Mouse (Mus musculus): ENCODE data around the gene Zdhhc1. TPM values are rescaled to one million over a fixed set of nuclear protein-coding genes. Genes with fewer than 3 reads are reported as not detected.

Gene Zdhhc1
- polyA plus RNA-seq, 1 experiment from 2014 or later = 19.6 TPM

DNA sequence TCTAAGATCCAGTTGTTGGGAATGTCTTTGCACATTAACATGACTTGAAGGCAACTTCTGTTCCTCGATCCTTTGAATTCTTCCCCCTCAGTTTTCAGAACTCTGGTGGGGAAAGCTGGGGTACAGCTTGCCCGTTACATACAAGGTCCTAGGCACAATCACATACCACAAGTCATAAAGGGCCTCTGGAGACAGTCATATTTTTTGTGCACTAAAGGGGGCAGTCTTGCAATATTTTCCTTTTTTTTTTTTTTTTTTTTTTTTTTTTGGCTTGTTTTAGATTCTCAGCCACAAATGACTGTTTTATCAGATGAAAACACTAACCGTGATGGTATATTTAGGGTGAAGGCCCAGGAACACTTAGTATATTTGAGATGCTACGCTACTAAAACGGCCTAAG, 43.4 kb downstream of the Zdhhc1 start:
- H3K4me3 ChIP-seq (ENCODE audit: low read depth, low read length) = no peak overlapping the region
- no peaks in the 10 kb centered on the region for H3K4me1 ChIP-seq (ENCODE audit: control insufficient read depth, insufficient read depth, low read length)
- DNase-seq (ENCODE audit: low spot score) (no peak), ATAC-seq (ENCODE audit: insufficient number of reproducible peaks, low FRiP score, low TSS enrichment, low read depth) (no peak)
- WGBS = 75% methylated on average over 5 of the region's 5 CpGs
- H3K27me3 ChIP-seq (ENCODE audit: control insufficient read depth, insufficient read depth, low read length) = no peaks in the 10 kb centered on the region
- H3K27ac ChIP-seq (replicated peaks; ENCODE audit: low read depth, low read length) = no peak overlapping the region
- H3K9ac ChIP-seq (ENCODE audit: low read length) = no peak overlapping the region
- H3K36me3 ChIP-seq (ENCODE audit: control insufficient read depth, insufficient read depth, low read length) = no peaks in the 10 kb centered on the region
- no peak overlapping the region for H3K4me2 ChIP-seq (ENCODE audit: low read depth, severe bottlenecking)
- no peaks in the 10 kb centered on the region for H3K9me3 ChIP-seq (ENCODE audit: control insufficient read depth, low read length)

DNA sequence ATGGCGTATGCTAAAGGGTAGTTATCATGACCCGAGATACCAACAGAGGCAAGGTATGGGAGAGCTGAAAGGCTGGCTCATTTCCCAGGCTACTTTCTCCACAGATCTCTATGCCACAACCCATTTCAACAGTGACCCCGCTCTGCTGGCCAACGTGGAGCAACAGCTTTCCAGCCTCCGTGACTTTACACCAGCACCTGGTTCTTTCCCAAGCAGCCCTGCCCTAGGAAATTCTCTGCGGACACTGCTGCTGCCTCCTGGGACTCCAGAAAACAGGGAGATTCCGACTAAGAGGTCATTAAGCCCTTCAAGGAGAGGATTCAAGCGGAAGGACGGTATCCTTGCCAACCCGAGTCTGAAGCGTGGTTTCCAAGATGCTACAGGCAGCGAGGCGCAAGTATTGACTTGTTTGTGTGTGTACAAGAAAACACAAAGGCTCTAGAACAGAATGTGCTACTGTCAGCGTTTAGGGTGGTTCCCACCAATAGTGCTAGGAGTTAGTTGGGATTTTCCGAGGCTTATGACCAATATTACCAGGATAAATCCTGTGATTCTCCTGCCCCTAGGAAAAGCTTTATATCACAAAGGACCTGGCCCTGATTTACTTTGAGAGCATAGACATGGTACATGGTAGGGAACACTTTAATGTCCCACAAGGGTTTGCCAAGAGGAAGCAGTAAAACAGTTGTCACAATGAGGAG, 44.6 kb downstream of the Zdhhc1 start:
- WGBS = 69% methylated on average over 15 of the region's 15 CpGs
- ATAC-seq (ENCODE audit: insufficient number of reproducible peaks, low FRiP score, low TSS enrichment, low read depth) (no peak), DNase-seq (ENCODE audit: low spot score) (no peak)
- no peak overlapping the region for H3K9ac ChIP-seq (ENCODE audit: low read length)
- H3K27me3 ChIP-seq (ENCODE audit: control insufficient read depth, insufficient read depth, low read length) = no peaks in the 10 kb centered on the region
- H3K27ac ChIP-seq (replicated peaks; ENCODE audit: low read depth, low read length) = no peak overlapping the region
- H3K9me3 ChIP-seq (ENCODE audit: control insufficient read depth, low read length) = no peaks in the 10 kb centered on the region
- H3K4me3 ChIP-seq (ENCODE audit: low read depth, low read length) = no peak overlapping the region
- H3K36me3 ChIP-seq (ENCODE audit: control insufficient read depth, insufficient read depth, low read length) = no peaks in the 10 kb centered on the region
- H3K4me2 ChIP-seq (ENCODE audit: low read depth, severe bottlenecking) = no peak overlapping the region
- no peaks in the 10 kb centered on the region for H3K4me1 ChIP-seq (ENCODE audit: control insufficient read depth, insufficient read depth, low read length)

DNA sequence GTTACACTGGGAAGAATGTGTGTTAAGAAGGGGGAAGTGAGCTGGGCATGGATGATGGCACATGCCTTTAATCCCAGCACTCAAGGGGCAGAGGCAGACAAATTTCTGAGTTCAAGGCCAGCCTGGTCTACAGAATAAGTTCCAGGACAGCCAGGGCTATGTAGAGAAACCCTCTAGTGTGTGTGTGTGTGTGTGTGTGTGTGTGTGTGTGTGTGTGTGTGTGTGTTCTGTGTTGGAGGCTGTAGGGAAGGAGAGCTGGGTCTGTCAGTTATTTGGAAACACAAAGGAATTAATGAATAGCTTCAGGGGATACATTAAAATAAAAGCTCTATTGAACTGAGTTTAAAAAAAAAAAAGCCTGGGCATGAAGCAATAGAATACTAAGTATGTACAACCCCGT, 45.7 kb downstream of the Zdhhc1 start:
- DNase-seq (ENCODE audit: low spot score) (no peak), ATAC-seq (ENCODE audit: insufficient number of reproducible peaks, low FRiP score, low TSS enrichment, low read depth) (no peak)
- no peaks in the 10 kb centered on the region for H3K9me3 ChIP-seq (ENCODE audit: control insufficient read depth, low read length)
- no peak overlapping the region for H3K4me2 ChIP-seq (ENCODE audit: low read depth, severe bottlenecking)
- H3K9ac ChIP-seq (ENCODE audit: low read length) = no peak overlapping the region
- H3K4me3 ChIP-seq (ENCODE audit: low read depth, low read length) = no peak overlapping the region
- H3K4me1 ChIP-seq (ENCODE audit: control insufficient read depth, insufficient read depth, low read length) = no peaks in the 10 kb centered on the region
- no peaks in the 10 kb centered on the region for H3K36me3 ChIP-seq (ENCODE audit: control insufficient read depth, insufficient read depth, low read length)
- no peak overlapping the region for H3K27ac ChIP-seq (replicated peaks; ENCODE audit: low read depth, low read length)
- no peaks in the 10 kb centered on the region for H3K27me3 ChIP-seq (ENCODE audit: control insufficient read depth, insufficient read depth, low read length)
- WGBS = 84% methylated on average over 1 of the region's 1 CpGs

DNA sequence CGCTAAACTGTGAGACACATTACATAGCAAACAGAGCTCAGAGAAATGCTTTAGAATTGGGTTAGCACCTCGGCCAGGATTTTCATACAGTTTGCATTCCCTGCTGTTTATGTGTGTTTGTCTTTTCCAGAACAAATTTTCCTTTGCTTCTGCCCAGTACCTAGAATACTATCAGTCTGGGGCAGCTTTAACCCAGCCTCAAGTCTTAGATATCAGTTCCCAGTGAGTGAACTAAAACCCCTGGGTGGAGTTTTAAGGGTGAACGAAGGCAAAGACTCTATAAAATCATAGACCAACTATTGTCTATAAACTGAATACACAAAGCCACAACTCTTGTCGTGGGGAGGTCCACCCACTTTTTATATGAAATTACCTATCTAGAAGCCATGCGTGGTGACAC, 48.1 kb downstream of the Zdhhc1 start:
- H3K4me3 ChIP-seq (ENCODE audit: low read depth, low read length) = no peak overlapping the region
- H3K9me3 ChIP-seq (ENCODE audit: control insufficient read depth, low read length) = no peaks in the 10 kb centered on the region
- H3K27me3 ChIP-seq (ENCODE audit: control insufficient read depth, insufficient read depth, low read length) = no peaks in the 10 kb centered on the region
- ATAC-seq (ENCODE audit: insufficient number of reproducible peaks, low FRiP score, low TSS enrichment, low read depth) (no peak), DNase-seq (ENCODE audit: low spot score) (no peak)
- WGBS = 82% methylated on average over 5 of the region's 5 CpGs
- no peaks in the 10 kb centered on the region for H3K4me1 ChIP-seq (ENCODE audit: control insufficient read depth, insufficient read depth, low read length)
- H3K36me3 ChIP-seq (ENCODE audit: control insufficient read depth, insufficient read depth, low read length) = no peaks in the 10 kb centered on the region
- no peak overlapping the region for H3K27ac ChIP-seq (replicated peaks; ENCODE audit: low read depth, low read length)
- H3K9ac ChIP-seq (ENCODE audit: low read length) = no peak overlapping the region
- no peak overlapping the region for H3K4me2 ChIP-seq (ENCODE audit: low read depth, severe bottlenecking)

DNA sequence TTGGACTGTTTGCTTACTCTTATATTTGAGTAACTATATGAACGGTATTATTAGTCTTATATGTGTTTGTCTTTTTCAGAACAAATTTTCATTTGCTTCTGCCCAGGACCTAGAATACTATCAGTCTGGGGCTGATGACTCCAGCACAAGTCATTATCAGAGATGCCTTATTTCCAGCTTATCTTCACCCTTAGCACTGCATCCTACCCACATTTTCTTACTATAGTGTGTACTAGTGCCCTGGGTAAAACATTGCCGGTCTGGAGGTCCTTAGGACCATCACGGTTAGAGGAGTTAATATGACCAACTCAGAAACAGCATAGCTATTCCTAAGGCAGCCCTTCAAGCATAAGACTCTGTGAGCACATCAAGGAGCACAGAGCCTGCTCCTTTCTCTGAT, 48.5 kb downstream of the Zdhhc1 start:
- Histone ChIP-seq H3K4me3 (ENCODE audit: low read depth, low read length) (no peak overlapping the region), H3K4me2 (ENCODE audit: low read depth, severe bottlenecking) (no peak overlapping the region), H3K27me3 (ENCODE audit: control insufficient read depth, insufficient read depth, low read length) (no peaks in the 10 kb centered on the region), H3K4me1 (ENCODE audit: control insufficient read depth, insufficient read depth, low read length) (no peaks in the 10 kb centered on the region), H3K27ac (replicated peaks; ENCODE audit: low read depth, low read length) (no peak overlapping the region), H3K9ac (ENCODE audit: low read length) (no peak overlapping the region), H3K36me3 (ENCODE audit: control insufficient read depth, insufficient read depth, low read length) (no peaks in the 10 kb centered on the region), H3K9me3 (ENCODE audit: control insufficient read depth, low read length) (no peaks in the 10 kb centered on the region)
- WGBS = 91% methylated on average over 3 of the region's 3 CpGs
- DNase-seq (ENCODE audit: low spot score) (no peak), ATAC-seq (ENCODE audit: insufficient number of reproducible peaks, low FRiP score, low TSS enrichment, low read depth) (no peak)

DNA sequence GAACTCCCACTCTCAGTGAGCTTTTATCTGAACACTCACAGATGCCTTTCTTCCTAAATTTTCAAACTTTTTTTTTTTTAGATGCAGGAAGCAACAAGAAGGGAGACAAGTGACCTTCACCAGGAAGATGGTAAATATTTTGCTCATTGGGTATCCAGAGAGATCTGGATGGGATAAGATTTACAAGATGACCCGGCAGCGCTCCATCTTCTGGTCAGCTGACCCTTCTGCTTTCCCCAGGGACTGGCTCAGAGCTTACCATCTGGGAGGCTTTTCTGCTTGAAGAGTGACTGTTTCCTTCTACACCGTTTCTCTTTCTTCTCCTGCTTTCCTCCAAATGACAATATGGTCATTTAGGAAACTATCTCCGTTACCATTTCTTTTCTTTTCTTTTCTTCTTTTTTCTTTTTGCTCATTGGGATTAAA, 50.6 kb downstream of the Zdhhc1 start:
- no peaks in the 10 kb centered on the region for H3K36me3 ChIP-seq (ENCODE audit: control insufficient read depth, insufficient read depth, low read length)
- DNase-seq (ENCODE audit: low spot score) (no peak), ATAC-seq (ENCODE audit: insufficient number of reproducible peaks, low FRiP score, low TSS enrichment, low read depth) (no peak)
- no peaks in the 10 kb centered on the region for H3K4me1 ChIP-seq (ENCODE audit: control insufficient read depth, insufficient read depth, low read length)
- 32% methylated on average over 4 of the region's 4 CpGs for WGBS
- no peak overlapping the region for H3K4me2 ChIP-seq (ENCODE audit: low read depth, severe bottlenecking)
- no peak overlapping the region for H3K9ac ChIP-seq (ENCODE audit: low read length)
- H3K27me3 ChIP-seq (ENCODE audit: control insufficient read depth, insufficient read depth, low read length) = no peaks in the 10 kb centered on the region
- H3K9me3 ChIP-seq (ENCODE audit: control insufficient read depth, low read length) = no peaks in the 10 kb centered on the region
- H3K27ac ChIP-seq (replicated peaks; ENCODE audit: low read depth, low read length) = no peak overlapping the region
- no peak overlapping the region for H3K4me3 ChIP-seq (ENCODE audit: low read depth, low read length)

DNA sequence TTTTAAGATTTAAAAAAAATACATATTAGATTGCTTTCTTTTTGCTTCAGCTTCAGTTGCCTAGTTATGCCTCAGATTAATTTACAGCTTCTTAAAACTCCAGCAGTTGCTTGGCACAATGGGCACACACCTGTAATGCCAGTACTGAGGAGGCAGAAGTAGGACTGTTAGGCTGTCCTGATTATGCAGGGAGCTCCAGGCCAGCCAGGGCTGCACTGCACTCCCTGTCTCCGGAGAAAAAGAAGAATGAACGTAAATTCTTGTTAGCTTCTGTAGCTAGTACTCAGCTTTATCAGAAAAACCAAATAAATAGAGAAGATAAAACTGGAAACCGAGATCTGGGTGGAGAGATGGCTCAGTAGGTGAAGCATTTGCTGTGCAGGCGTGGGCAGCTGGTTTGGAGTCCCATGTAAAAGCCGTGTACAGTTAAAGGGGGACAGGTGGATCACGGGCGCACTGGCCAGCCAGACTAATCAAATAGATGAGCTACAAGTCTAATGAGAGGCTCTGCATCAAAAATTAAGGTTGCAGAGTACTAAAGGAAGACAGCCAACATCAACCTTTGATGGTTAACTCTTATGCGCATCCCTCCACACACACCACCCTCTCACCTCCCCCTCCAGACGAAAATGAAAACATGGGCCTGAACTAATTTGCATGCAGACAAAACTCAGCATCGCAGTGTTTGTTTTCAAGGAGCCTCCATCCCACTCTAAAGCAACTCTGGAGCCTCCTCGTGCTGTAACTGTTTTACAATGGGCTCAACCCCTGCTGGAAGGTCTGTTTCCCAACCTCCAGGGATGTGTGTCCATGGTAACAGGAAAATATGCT, 51.2 kb downstream of the Zdhhc1 start:
- DNase-seq (ENCODE audit: low spot score) = no peak
- no peak for ATAC-seq (ENCODE audit: insufficient number of reproducible peaks, low FRiP score, low TSS enrichment, low read depth)
- H3K27ac ChIP-seq (replicated peaks; ENCODE audit: low read depth, low read length) = no peak overlapping the region
- no peaks in the 10 kb centered on the region for H3K27me3 ChIP-seq (ENCODE audit: control insufficient read depth, insufficient read depth, low read length)
- no peaks in the 10 kb centered on the region for H3K4me1 ChIP-seq (ENCODE audit: control insufficient read depth, insufficient read depth, low read length)
- no peak overlapping the region for H3K4me3 ChIP-seq (ENCODE audit: low read depth, low read length)
- H3K4me2 ChIP-seq (ENCODE audit: low read depth, severe bottlenecking) = no peak overlapping the region
- 49% methylated on average over 11 of the region's 11 CpGs for WGBS
- no peak overlapping the region for H3K9ac ChIP-seq (ENCODE audit: low read length)
- H3K9me3 ChIP-seq (ENCODE audit: control insufficient read depth, low read length) = no peaks in the 10 kb centered on the region
- no peaks in the 10 kb centered on the region for H3K36me3 ChIP-seq (ENCODE audit: control insufficient read depth, insufficient read depth, low read length)

DNA sequence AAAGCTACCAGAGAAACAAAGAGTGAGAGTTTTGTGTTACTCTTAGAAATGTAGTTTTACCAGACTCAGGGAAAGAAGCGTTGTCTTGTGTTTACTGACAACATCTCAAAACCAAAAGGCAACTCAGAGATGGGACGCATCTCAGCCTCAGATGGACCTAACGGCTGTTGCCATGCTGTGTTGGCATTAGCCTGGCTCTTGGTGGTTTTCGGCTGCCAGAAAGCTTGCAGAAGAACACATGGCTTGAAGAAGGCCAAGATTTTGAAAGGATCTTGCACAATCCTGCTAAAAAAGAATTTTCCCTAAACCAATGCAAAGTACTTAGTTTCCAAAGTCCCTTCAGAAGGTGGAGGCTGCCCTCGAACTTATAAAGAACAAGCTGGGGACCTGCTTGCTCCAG, 54.0 kb downstream of the Zdhhc1 start:
- Histone ChIP-seq H3K4me1 (ENCODE audit: control insufficient read depth, insufficient read depth, low read length) (no peaks in the 10 kb centered on the region), H3K27me3 (ENCODE audit: control insufficient read depth, insufficient read depth, low read length) (no peaks in the 10 kb centered on the region), H3K36me3 (ENCODE audit: control insufficient read depth, insufficient read depth, low read length) (no peaks in the 10 kb centered on the region), H3K9ac (ENCODE audit: low read length) (no peak overlapping the region), H3K4me2 (ENCODE audit: low read depth, severe bottlenecking) (no peak overlapping the region), H3K4me3 (ENCODE audit: low read depth, low read length) (no peak overlapping the region), H3K9me3 (ENCODE audit: control insufficient read depth, low read length) (no peaks in the 10 kb centered on the region), H3K27ac (replicated peaks; ENCODE audit: low read depth, low read length) (no peak overlapping the region)
- ATAC-seq (ENCODE audit: insufficient number of reproducible peaks, low FRiP score, low TSS enrichment, low read depth) (no peak), DNase-seq (ENCODE audit: low spot score) (no peak)
- 93% methylated on average over 5 of the region's 5 CpGs for WGBS

Measured in limb, embryonic 11.5 days (tissue).